Mouse (Mus musculus) Muller cell, postnatal 12 days (primary cell): Measurements from ENCODE around the gene Cobll1.

ENCODE experiments used
- DNase-seq: peaks from one replicate; pipeline ENCODE4 v3.0.0-alpha.2; 2015; ENCODE audit errors: inconsistent ontology term

Gene Cobll1

GRCm38 (mm10) chr2:65095571-65095970, 143.6 kb downstream of the Cobll1 start:
- DNase-seq: peak; percentile 34

DNA sequence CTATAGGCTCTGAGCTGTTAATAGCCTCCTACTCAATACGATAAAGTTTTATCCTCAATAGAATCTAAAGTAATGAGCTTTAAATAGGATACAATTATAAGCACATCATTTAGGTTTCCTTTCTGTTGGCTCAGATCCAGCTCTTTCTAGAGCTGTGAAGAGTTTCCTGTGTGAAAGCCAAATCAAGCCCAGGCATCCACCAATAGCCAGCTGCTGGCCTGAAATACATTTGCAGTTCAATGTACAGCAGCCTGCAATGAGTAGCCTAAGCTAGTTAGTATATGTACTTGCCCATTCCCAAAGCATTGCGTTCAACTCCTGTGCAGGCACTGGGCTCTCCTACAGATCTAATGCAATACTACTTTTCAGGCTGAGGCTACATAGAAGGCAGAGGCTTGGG, 145.2 kb downstream of the Cobll1 start:
- DNase-seq: no peak

DNA sequence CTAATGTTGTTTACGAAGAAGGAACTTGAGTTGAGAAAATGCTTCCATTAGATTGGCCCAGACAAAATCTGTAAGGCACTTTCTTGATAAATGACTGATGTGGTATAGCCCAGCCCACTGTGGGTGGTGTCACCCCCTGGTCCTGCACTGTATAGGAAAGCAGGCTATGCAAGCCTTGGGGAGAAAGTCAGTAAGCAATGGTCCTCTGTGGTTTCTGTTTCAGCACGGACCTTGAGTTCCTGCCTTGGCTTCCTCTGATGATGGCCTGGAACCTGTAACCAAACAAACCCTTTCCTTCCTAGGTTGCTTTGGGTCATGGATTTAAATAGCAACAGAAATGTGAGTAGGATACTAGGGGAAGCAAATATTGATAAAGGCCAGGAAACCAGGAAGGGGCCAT, 148.2 kb downstream of the Cobll1 start:
- DNase-seq: no peak

- DNase-seq: no peak
Measured at GRCm38 (mm10) chr2:65087197-65087596, 152.0 kb downstream of the Cobll1 start.

DNA sequence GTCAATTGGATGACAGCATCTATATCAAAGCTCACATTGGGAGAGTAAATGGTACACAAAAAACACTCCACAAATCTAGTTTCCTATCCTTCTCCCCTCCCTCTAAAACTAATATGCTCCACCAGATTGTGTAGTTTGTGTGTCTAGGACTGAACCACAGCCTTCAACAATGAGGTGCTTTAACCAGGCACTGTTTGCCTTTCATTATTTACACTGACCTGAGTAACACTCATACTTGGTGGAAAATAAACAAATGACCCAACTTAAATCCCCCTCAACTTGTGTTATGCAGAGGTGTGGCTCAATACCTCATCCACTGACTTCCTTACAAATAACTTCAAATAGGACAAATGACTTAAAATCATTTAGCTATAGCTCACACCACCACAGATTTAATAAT, 155.8 kb downstream of the Cobll1 start:
- no peak for DNase-seq

DNA sequence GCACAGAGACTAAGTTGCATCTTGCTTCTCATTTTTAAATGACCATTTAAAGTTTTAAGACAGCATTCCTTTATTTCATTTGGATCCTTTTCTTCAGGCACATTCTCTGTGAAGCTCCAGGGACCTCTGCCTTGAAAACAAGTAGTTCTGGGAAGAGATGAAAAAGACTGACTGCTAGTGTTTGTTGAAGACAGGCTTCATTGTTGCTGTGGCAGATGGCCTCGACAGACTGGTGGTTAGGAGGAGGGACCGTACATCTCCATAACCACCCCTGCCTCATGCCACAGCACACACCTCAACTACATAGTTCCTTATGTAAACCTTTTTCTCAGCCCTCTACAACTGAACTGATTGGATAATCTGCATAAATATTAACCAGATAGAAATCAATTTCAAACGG, 161.7 kb downstream of the Cobll1 start:
- DNase-seq: no peak

- DNase-seq: no peak
Measured at GRCm38 (mm10) chr2:65075840-65076239, 163.4 kb downstream of the Cobll1 start.

GRCm38 (mm10) chr2:65075431-65075830, 163.8 kb downstream of the Cobll1 start:
- peak; percentile 17 for DNase-seq

DNA sequence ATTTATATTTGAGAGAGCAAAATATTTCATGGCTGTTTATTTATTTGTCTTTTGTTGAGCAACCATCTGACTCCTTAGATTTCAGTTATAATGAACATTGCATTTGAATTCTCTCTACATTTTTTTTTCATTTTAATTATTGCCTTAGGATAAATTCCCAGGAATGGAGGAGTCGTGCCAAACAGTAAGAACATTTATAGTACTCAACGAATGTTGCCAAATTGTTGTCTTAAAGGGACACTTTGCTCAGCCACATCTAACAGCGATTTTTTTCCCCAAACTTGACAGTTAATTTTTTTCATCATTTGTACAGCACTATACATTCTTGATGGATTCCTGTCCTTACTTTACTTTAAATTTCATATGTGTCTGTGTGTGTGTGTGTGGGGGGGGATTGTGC, 167.0 kb downstream of the Cobll1 start:
- no peak for DNase-seq

DNA sequence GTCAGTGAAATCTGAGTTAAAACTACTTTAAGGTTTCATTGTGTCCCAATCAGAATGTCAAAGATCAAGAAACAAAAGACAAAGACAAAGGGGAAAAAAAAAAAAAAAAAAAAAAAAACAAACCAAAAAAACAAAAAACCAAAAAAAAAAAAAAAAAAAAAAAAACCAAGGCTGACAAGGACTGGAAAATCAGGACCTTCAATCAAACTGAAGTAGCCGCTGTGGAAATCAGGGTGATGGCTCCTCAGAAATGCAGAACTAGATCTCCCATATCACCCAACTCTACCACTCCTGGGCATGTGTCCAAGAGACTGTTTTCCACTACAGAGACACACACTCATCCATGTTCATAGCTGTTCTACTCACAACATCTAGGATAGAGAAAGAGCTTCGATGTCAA, 185.4 kb downstream of the Cobll1 start:
- no peak for DNase-seq

GRCm38 (mm10) chr2:65052191-65053012, 186.8 kb downstream of the Cobll1 start:
- DNase-seq: no peak

DNA sequence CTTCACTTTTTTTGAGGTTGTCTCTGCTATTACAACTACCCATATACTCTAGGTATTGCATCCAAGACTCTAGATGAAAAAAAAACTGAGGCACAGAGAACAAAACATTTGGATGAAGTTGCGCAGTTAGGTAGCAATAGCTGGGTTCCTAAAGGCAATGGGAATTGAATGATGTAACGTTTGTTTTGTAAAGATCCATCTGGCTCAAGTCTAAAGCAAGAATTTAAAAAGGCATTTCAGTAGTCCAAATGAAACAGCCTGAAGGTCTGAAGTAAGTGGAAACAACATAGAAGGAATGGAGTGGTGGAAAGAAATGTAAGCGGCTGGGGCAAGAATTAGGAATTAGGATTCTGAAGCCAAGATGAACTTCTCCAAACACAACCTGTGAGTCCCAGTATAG, 188.4 kb downstream of the Cobll1 start:
- DNase-seq: no peak

- no peak for DNase-seq
Measured at GRCm38 (mm10) chr2:65048234-65049017, 190.8 kb downstream of the Cobll1 start.
